Mouse (Mus musculus): ENCODE results near the gene Ssu72. TPM values are rescaled to one million over a fixed set of nuclear protein-coding genes. Genes with fewer than 3 reads are reported as not detected.
A peak's percentile ranks its signal among the peaks of the same experiment; 100 is the strongest.
"Not testable (repeated sequence)": the region's sequence is repeated elsewhere in the genome, so short reads cannot be mapped to it uniquely, and the experiment has no call there.

Ssu72 gene
- total RNA-seq, 2 experiments from 2014 or later = 60.3 to 64.9 TPM

GRCm38 (mm10) chr4:155703425-155703929 lies 1.1 kb upstream of the Ssu72 start:
- DNase-seq = no peak

GRCm38 (mm10) chr4:155705592-155705929 lies 961 bp downstream of the Ssu72 start:
- no peak for DNase-seq

- DNase-seq = no peak
These were observed 4.0 kb downstream of the Ssu72 start for GRCm38 (mm10) chr4:155708582-155708981.

- no peak for DNase-seq
These were observed 4.4 kb downstream of the Ssu72 start for GRCm38 (mm10) chr4:155708988-155709387.

GRCm38 (mm10) chr4:155710521-155711252 lies 6.1 kb downstream of the Ssu72 start:
- DNase-seq = no peak

- DNase-seq = peak; percentile 31
These were observed 17.1 kb downstream of the Ssu72 start for GRCm38 (mm10) chr4:155721668-155722083.

GRCm38 (mm10) chr4:155727993-155728392 lies 23.4 kb downstream of the Ssu72 start:
- DNase-seq = no peak

- no peak for DNase-seq
These were observed 28.7 kb downstream of the Ssu72 start for GRCm38 (mm10) chr4:155733267-155733666.

GRCm38 (mm10) chr4:155734350-155734941 lies 29.8 kb downstream of the Ssu72 start, which contains the start of gene Tmem240:
Tmem240 (plus strand) TSS chr4:155734800.
- peak; percentile 88 for DNase-seq

GRCm38 (mm10) chr4:155734951-155735702 lies 30.5 kb downstream of the Ssu72 start:
- peak; percentile 46 for DNase-seq

- DNase-seq = no peak
These were observed 31.2 kb downstream of the Ssu72 start for GRCm38 (mm10) chr4:155735788-155736187.

- DNase-seq = no peak
These were observed 31.8 kb downstream of the Ssu72 start for GRCm38 (mm10) chr4:155736421-155736820.

GRCm38 (mm10) chr4:155738262-155738661 lies 33.7 kb downstream of the Ssu72 start:
- DNase-seq = no peak

- peak; percentile 15 for DNase-seq
These were observed 34.6 kb downstream of the Ssu72 start for GRCm38 (mm10) chr4:155739152-155739551.

GRCm38 (mm10) chr4:155739741-155740636 lies 35.4 kb downstream of the Ssu72 start:
- DNase-seq = peak; percentile 65

- not testable (repeated sequence) for DNase-seq
These were observed 36.1 kb downstream of the Ssu72 start for GRCm38 (mm10) chr4:155740681-155741080.

- DNase-seq = no peak
These were observed 38.1 kb downstream of the Ssu72 start for GRCm38 (mm10) chr4:155742684-155743083.

GRCm38 (mm10) chr4:155744474-155744873 lies 39.9 kb downstream of the Ssu72 start:
- DNase-seq = no peak

- no peak for DNase-seq
These were observed 40.5 kb downstream of the Ssu72 start for GRCm38 (mm10) chr4:155745136-155745535.

GRCm38 (mm10) chr4:155746036-155746548 lies 41.5 kb downstream of the Ssu72 start:
- no peak for DNase-seq

- no peak for DNase-seq
These were observed 42.2 kb downstream of the Ssu72 start for GRCm38 (mm10) chr4:155746575-155747490.

Data from heart, postnatal 4 days (tissue).